Mouse (Mus musculus) limb, embryonic 14.5 days (tissue): ENCODE data around the gene Col23a1. TPM values are rescaled to one million over a fixed set of nuclear protein-coding genes. Genes with fewer than 3 reads are reported as not detected.

Source experiments
- ATAC-seq: fragments of 200-750 bp; cut with Nextera tagmentation; 2 replicates; pipeline ENCODE4 v1.8.0; 2017; ENCODE audit warnings: low read depth, moderate number of reproducible peaks, moderate TSS enrichment; ENCODE audit not compliant: low FRiP score
- DNase-seq: peaks from one replicate; pipeline ENCODE4 v3.0.0-alpha.2; 2015; ENCODE audit warnings: low spot score
- H3K27ac ChIP-seq: fragments of 300-500 bp; sonication (generic); replicated peaks from 2 replicates; pipeline ENCODE4 v1.5.1; 2014; ENCODE audit warnings: low read depth, mild to moderate bottlenecking, low read length, moderate library complexity, mixed read lengths
- H3K27me3 ChIP-seq: fragments of 300-500 bp; sonication (generic); 2 replicates; pipeline ENCODE4 v1.6.1; 2014; ENCODE audit warnings: low read length, mixed read lengths; ENCODE audit not compliant: control insufficient read depth, insufficient read depth
- H3K36me3 ChIP-seq: fragments of 300-500 bp; sonication (generic); 2 replicates; pipeline ENCODE4 v1.6.1; 2014; ENCODE audit warnings: mild to moderate bottlenecking, low read length, moderate library complexity, mixed read lengths; ENCODE audit not compliant: control insufficient read depth, insufficient read depth
- H3K4me1 ChIP-seq: fragments of 300-500 bp; sonication (generic); 2 replicates; pipeline ENCODE4 v1.6.1; 2014; ENCODE audit warnings: antibody characterized with exemption, low read length, mixed read lengths; ENCODE audit not compliant: control insufficient read depth, insufficient read depth
- H3K4me2 ChIP-seq: fragments of 300-500 bp; sonication (generic); replicated peaks from 2 replicates; pipeline ENCODE4 v1.6.1; 2014; ENCODE audit warnings: low read depth, mild to moderate bottlenecking, low read length, moderate library complexity; ENCODE audit not compliant: severe bottlenecking
- H3K4me3 ChIP-seq: fragments of 300-500 bp; sonication (generic); replicated peaks from 2 replicates; pipeline ENCODE4 v1.5.1; 2014; ENCODE audit warnings: low read length
- H3K9ac ChIP-seq: fragments of 300-500 bp; sonication (generic); 2 replicates; pipeline ENCODE4 v1.6.1; 2014; ENCODE audit warnings: mild to moderate bottlenecking, low read depth, low read length, moderate library complexity; ENCODE audit not compliant: severe bottlenecking
- H3K9me3 ChIP-seq: fragments of 300-500 bp; sonication (generic); 2 replicates; pipeline ENCODE4 v1.6.1; 2016; ENCODE audit warnings: low read length; ENCODE audit not compliant: control insufficient read depth
- POLR2A ChIP-seq: fragments of 200-500 bp; IDR thresholded peaks from 2 replicates; pipeline ENCODE4 v1.8.0; 2012; ENCODE audit warnings: inconsistent platforms, mild to moderate bottlenecking, moderate library complexity, borderline replicate concordance; ENCODE audit not compliant: insufficient read depth, insufficient read length; ENCODE audit errors: extremely low read depth
- WGBS: fragments of 180-500 bp; shearing (Covaris S2); extraction: QIAGEN DNeasy Blood & Tissue Kit; methylation state at CpG from one replicate; pipeline ENCODE4 v1.1.7; 2014; 5-methylcytosine and 5-hydroxymethylcytosine counted together
- polyA plus RNA-seq, 2 experiments: library from polyadenylated mRNA; depleted of rRNA in 1 of 2; stranded (reverse) in 1 of 2; unstranded in 1 of 2; fragments of >200 nt; fragmentation: Nextera tagmentation in 1 of 2; extraction: Ambion mirVana in 1 of 2; gene quantifications; 2 replicates each; pipeline versions ENCODE4 v1.2.1 to v1.2.3; 2012 to 2014

The Col23a1 gene
- polyA plus RNA-seq, 2 experiments, result 28.0 to 29.4 TPM

GRCm38 (mm10) chr11:51263286-51263831 lies 26.4 kb upstream of the Col23a1 start:
- peak; percentile 42 for DNase-seq
- peak overlapping the region; percentile 90 for H3K4me3 ChIP-seq
- H3K27ac ChIP-seq, result peak overlapping the region; percentile 93
- peak overlapping the region; percentile 96 for H3K9ac ChIP-seq
- TF ChIP-seq POLR2A, result no peak
- under 1% methylated on average over 34 of the region's 50 CpGs for WGBS
- H3K27me3 ChIP-seq, result no peaks in the 10 kb centered on the region
- peak overlapping the region; percentile 76 for H3K4me2 ChIP-seq
- peaks cover 22% of the 10 kb centered on the region for H3K4me1 ChIP-seq
- ATAC-seq, result peak; percentile 29
- H3K36me3 ChIP-seq, result peaks cover 8% of the 10 kb centered on the region
- no peaks in the 10 kb centered on the region for H3K9me3 ChIP-seq

DNA sequence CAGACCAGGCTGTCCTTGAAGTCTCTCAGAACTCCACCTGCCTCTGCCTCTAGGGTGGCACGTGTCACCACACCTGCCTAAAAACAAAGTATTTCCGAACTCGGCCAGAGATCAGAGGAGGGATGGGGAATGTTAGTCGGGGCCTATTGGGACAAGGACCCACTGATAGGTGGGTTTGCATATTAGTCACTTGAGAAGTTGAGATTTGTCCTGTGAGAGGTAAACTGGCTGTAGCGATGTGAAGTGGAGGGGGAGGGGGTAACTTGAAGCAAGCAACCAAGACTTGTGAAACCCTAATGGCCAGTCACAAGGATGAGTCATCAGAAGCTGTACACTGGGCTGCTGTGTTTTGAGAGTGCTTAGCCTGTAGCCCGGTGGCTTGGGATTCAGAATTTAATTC lies 25.4 kb upstream of the Col23a1 start:
- peak overlapping the region; percentile 76 for H3K4me2 ChIP-seq
- DNase-seq (no peak), ATAC-seq (no peak)
- peaks cover 22% of the 10 kb centered on the region for H3K4me1 ChIP-seq
- H3K27ac ChIP-seq, result no peak overlapping the region
- H3K27me3 ChIP-seq, result no peaks in the 10 kb centered on the region
- peaks cover 16% of the 10 kb centered on the region for H3K36me3 ChIP-seq
- 14% methylated on average over 6 of the region's 6 CpGs for WGBS
- no peaks in the 10 kb centered on the region for H3K9me3 ChIP-seq
- TF ChIP-seq POLR2A, result no peak
- H3K4me3 ChIP-seq, result peak overlapping the region; percentile 90
- H3K9ac ChIP-seq, result peak overlapping the region; percentile 96

DNA sequence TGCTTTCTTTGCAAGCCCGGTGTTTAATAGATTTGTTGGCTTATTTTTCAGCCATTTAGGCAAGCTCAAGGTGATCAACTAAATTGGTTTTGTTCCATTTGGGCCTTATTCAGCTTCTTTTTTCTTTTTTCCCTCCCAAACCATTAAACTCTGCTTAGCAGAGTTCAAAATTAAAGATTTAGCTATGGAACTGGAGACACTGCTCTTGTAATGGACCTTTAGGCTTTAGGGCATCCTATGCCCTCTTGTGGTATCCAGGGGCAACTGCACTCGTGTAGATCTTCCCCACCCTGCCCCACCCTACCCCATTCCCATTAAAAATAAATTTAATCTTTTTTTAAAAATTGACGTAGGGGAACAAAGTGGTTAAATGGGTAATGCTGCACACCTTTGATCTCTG lies 24.4 kb upstream of the Col23a1 start:
- H3K4me3 ChIP-seq, result peak overlapping the region; percentile 90; the same call in 1 of the 2 replicates

DNA sequence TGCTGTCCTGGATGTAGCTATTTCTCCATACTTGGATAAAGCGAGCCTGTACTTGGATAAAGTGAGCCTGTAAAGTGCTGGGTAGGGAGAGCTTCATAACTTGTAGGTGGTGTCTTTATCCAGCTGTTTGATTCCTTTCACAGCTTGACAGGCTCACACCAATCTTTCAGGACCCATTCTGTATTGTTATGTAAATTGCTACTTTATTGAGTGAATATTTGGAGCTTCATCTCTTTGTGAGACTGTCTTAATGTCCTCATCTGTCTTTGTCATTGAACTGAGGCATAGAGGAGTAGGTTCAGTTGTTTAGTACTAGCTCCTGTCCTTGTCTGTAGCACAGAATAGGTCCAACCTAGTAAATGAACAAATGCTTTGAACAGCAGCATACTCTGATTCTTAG lies 15.3 kb upstream of the Col23a1 start:
- 95% methylated on average over 1 of the region's 1 CpGs for WGBS
- Histone ChIP-seq H3K9me3 (no peaks in the 10 kb centered on the region), H3K27ac (no peak overlapping the region), H3K27me3 (no peaks in the 10 kb centered on the region), H3K36me3 (peaks cover 81% of the 10 kb centered on the region), H3K4me1 (no peaks in the 10 kb centered on the region), H3K4me2 (no peak overlapping the region), H3K9ac (no peak overlapping the region), H3K4me3 (no peak overlapping the region)
- DNase-seq, result no peak
- TF ChIP-seq POLR2A, result no peak
- ATAC-seq, result no peak

More for the DNA sequence above, 24.4 kb upstream of the Col23a1 start:
- H3K27me3 ChIP-seq, result no peaks in the 10 kb centered on the region
- no peaks in the 10 kb centered on the region for H3K9me3 ChIP-seq
- no peak for ATAC-seq
- peak overlapping the region; percentile 76; the same call in 1 of the 2 replicates for H3K4me2 ChIP-seq
- no peak for TF ChIP-seq POLR2A
- no peak overlapping the region for H3K9ac ChIP-seq
- no peak overlapping the region for H3K27ac ChIP-seq
- H3K36me3 ChIP-seq, result peaks cover 25% of the 10 kb centered on the region
- 46% methylated on average over 3 of the region's 3 CpGs for WGBS
- peak; percentile 52 for DNase-seq
- H3K4me1 ChIP-seq, result peaks cover 22% of the 10 kb centered on the region

- Histone ChIP-seq H3K36me3 (no peaks in the 10 kb centered on the region), H3K9ac (peak overlapping the region; percentile 66), H3K27ac (peak overlapping the region; percentile 55), H3K9me3 (no peaks in the 10 kb centered on the region), H3K4me1 (peaks cover 5% of the 10 kb centered on the region; the same call in 1 of the 2 replicates), H3K4me3 (peak overlapping the region; percentile 58), H3K27me3 (no peaks in the 10 kb centered on the region), H3K4me2 (peak overlapping the region; percentile 88)
- no peak for TF ChIP-seq POLR2A
- ATAC-seq (peak; percentile 69), DNase-seq (peak; percentile 18)
- 2% methylated on average over 46 of the region's 74 CpGs for WGBS
These were observed 591 bp downstream of the Col23a1 start for GRCm38 (mm10) chr11:51290066-51290955.
